Mouse (Mus musculus): Measurements from ENCODE around the gene Pitpnm2.

Gene Pitpnm2

GRCm38 (mm10) chr5:124150895-124151294 is 98.7 kb downstream of the Pitpnm2 start:
- in situ Hi-C loops (cut with MboI, MseI): loop anchor here in 1 of 2 experiments (5.0 kb wide), 2 partner anchors 559 to 561 kb away; no protein-coding TSS in a partner anchor

- in situ Hi-C loops (cut with MboI, MseI): no loop called here
Measured at GRCm38 (mm10) chr5:124149028-124149427, 100.5 kb downstream of the Pitpnm2 start.

- in situ Hi-C loops (cut with MboI, MseI): loop anchor here (5.0 to 10.0 kb wide), 2 partner anchors 377 to 574 kb away; no protein-coding TSS in a partner anchor
Measured at GRCm38 (mm10) chr5:124138066-124138465, 111.5 kb downstream of the Pitpnm2 start.

- in situ Hi-C loops (cut with MboI, MseI): loop anchor here in 1 of 2 experiments (10.0 kb wide), 1 partner anchor 381 kb away; no protein-coding TSS in a partner anchor
Measured at GRCm38 (mm10) chr5:124134261-124134660, 115.3 kb downstream of the Pitpnm2 start.

GRCm38 (mm10) chr5:124125093-124125492 is 124.5 kb downstream of the Pitpnm2 start:
- in situ Hi-C loops (cut with MboI, MseI): no loop called here

- in situ Hi-C loops (cut with MboI, MseI): no loop called here
Measured at GRCm38 (mm10) chr5:124122357-124122756, 127.2 kb downstream of the Pitpnm2 start.

GRCm38 (mm10) chr5:124119204-124119603 is 130.4 kb downstream of the Pitpnm2 start:
- in situ Hi-C loops (cut with MboI, MseI): no loop called here

GRCm38 (mm10) chr5:124115990-124116845 is 133.3 kb downstream of the Pitpnm2 start, which contains the start of gene Arl6ip4:
TSS of gene Arl6ip4 (plus strand) at chr5:124116089.
- in situ Hi-C loops (cut with MboI, MseI): no loop called here

- in situ Hi-C loops (cut with MboI, MseI): no loop called here
Measured at GRCm38 (mm10) chr5:124115531-124115930, 134.0 kb downstream of the Pitpnm2 start.

- in situ Hi-C loops (cut with MboI, MseI): no loop called here
Measured at GRCm38 (mm10) chr5:124114276-124115025, 135.1 kb downstream of the Pitpnm2 start.

- in situ Hi-C loops (cut with MboI, MseI): no loop called here
Measured at GRCm38 (mm10) chr5:124113030-124113429, 136.5 kb downstream of the Pitpnm2 start.

- in situ Hi-C loops (cut with MboI, MseI): no loop called here
Measured at GRCm38 (mm10) chr5:124112531-124112930, 137.0 kb downstream of the Pitpnm2 start.

- in situ Hi-C loops (cut with MboI, MseI): no loop called here
Measured at GRCm38 (mm10) chr5:124111742-124112497, 137.6 kb downstream of the Pitpnm2 start, which contains the start of gene Ogfod2. TSS of gene Ogfod2 (plus strand) at chr5:124112297.

GRCm38 (mm10) chr5:124111077-124111741 is 138.4 kb downstream of the Pitpnm2 start:
- in situ Hi-C loops (cut with MboI, MseI): no loop called here

- in situ Hi-C loops (cut with MboI, MseI): no loop called here
Measured at GRCm38 (mm10) chr5:124103552-124103951, 146.0 kb downstream of the Pitpnm2 start.

GRCm38 (mm10) chr5:124103020-124103419 is 146.5 kb downstream of the Pitpnm2 start:
- in situ Hi-C loops (cut with MboI, MseI): no loop called here

GRCm38 (mm10) chr5:124102326-124102725 is 147.2 kb downstream of the Pitpnm2 start:
- in situ Hi-C loops (cut with MboI, MseI): no loop called here

GRCm38 (mm10) chr5:124100128-124101044 is 149.2 kb downstream of the Pitpnm2 start:
- in situ Hi-C loops (cut with MboI, MseI): no loop called here

GRCm38 (mm10) chr5:124098923-124099322 is 150.6 kb downstream of the Pitpnm2 start:
- in situ Hi-C loops (cut with MboI, MseI): no loop called here

Measured in T-helper 17 cell (primary cell).